Comparison of ENCODE assay signal across 9 mouse cellular contexts in genomic region chr8:126668657-126669025, GRCm38 (mm10).
DNase-seq lines count a peak whose midpoint lies in the region; ATAC-seq and TF ChIP-seq lines count a peak whose summit lies in the region.
"Had no signal": no experiment of that assay in that cellular context is flagged by ENCODE, and none has a peak within 500 bp of the region (broad histone marks: within the 10 kb centered on the region; RNA-seq: fewer than 3 reads in every experiment).

No protein-coding gene starts in this region.

- peak overlapping the region; percentile 49 for H3K9ac ChIP-seq in lung, embryonic 16.5 days (ENCODE audit: low read length)
- H3K9ac ChIP-seq in neural tube, embryonic 14.5 days (replicated peaks; ENCODE audit: low read depth, low read length): no peak overlapping the region
- H3K9ac ChIP-seq: liver, embryonic 15.5 days had no signal

- intact Hi-C loops in heart, postnatal 14 days (cut with DNase I): loop anchor here (1.0 to 5.0 kb wide), 5 partner anchors 68 to 249 kb away; no protein-coding TSS in a partner anchor

- H3K27ac ChIP-seq in lung, embryonic 16.5 days (ENCODE audit: low read length): peak overlapping the region; percentile 100
- H3K27ac ChIP-seq in neural tube, embryonic 14.5 days (ENCODE audit: low read depth, low read length): peak overlapping the region; percentile 95
- H3K27ac ChIP-seq: liver, embryonic 15.5 days had no signal

- TF ChIP-seq CTCF in lung, adult 2 months (IDR thresholded peaks at IDR 0.05; ENCODE audit: insufficient read depth, low read length): no peak

- no peak overlapping the region for H3K4me2 ChIP-seq in lung, embryonic 16.5 days (ENCODE audit: low read depth, low read length)
- H3K4me2 ChIP-seq in neural tube, embryonic 14.5 days (ENCODE audit: low read depth, low read length): no peak overlapping the region
- H3K4me2 ChIP-seq: liver, embryonic 15.5 days had no signal

- peak; percentile 73 to 81 for DNase-seq in cerebellum, postnatal 10 days
- DNase-seq in lung, adult 2 months: no peak
- peak; percentile 67 to 70 for DNase-seq in heart, postnatal 14 days
- DNase-seq in embryo, embryonic 10 days (ENCODE audit: low spot score): no peak

- no peaks in the 10 kb centered on the region for H3K36me3 ChIP-seq in lung, embryonic 16.5 days (ENCODE audit: control insufficient read depth, insufficient read depth, low read length)
- H3K36me3 ChIP-seq in neural tube, embryonic 14.5 days (ENCODE audit: control insufficient read depth, insufficient read depth, low read length): no peaks in the 10 kb centered on the region
- H3K36me3 ChIP-seq: liver, embryonic 15.5 days had no signal

- H3K9me3 ChIP-seq in lung, embryonic 16.5 days (ENCODE audit: control insufficient read depth, low read length): no peaks in the 10 kb centered on the region
- H3K9me3 ChIP-seq in neural tube, embryonic 14.5 days (ENCODE audit: control insufficient read depth, low read length): no peaks in the 10 kb centered on the region
- H3K9me3 ChIP-seq: liver, embryonic 15.5 days had no signal

- 65% methylated on average over 5 of the region's 5 CpGs for WGBS in lung, embryonic 16.5 days
- 71% methylated on average over 5 of the region's 5 CpGs for WGBS in lung, adult 2 months
- WGBS in neural tube, embryonic 14.5 days: 82% methylated on average over 5 of the region's 5 CpGs

- H3K4me3 ChIP-seq in lung, embryonic 16.5 days (ENCODE audit: low read length): no peak overlapping the region
- no peak overlapping the region for H3K4me3 ChIP-seq in lung, adult 2 months (replicated peaks; ENCODE audit: extremely low read depth, low read depth, low read length)
- H3K4me3 ChIP-seq in neural tube, embryonic 14.5 days (ENCODE audit: low read depth, low read length): no peak overlapping the region
- H3K4me3 ChIP-seq: liver, embryonic 15.5 days had no signal

- H3K27me3 ChIP-seq in lung, embryonic 16.5 days (ENCODE audit: control insufficient read depth, insufficient read depth, low read depth, low read length): no peaks in the 10 kb centered on the region
- no peaks in the 10 kb centered on the region for H3K27me3 ChIP-seq in neural tube, embryonic 14.5 days (ENCODE audit: control insufficient read depth, insufficient read depth, low read length)
- H3K27me3 ChIP-seq: liver, embryonic 15.5 days had no signal

- no peak for TF ChIP-seq POLR2A in lung, adult 2 months (IDR thresholded peaks at IDR 0.05; ENCODE audit: borderline replicate concordance, extremely low read depth, low read depth, low read length)

- ATAC-seq in cerebellum, adult (ENCODE audit: insufficient number of reproducible peaks, low FRiP score, low TSS enrichment): no peak
- ATAC-seq in lung, embryonic 16.5 days (ENCODE audit: low read depth): no peak
- no peak for ATAC-seq in neural tube, embryonic 14.5 days (ENCODE audit: low read depth)
- ATAC-seq in granulocyte monocyte progenitor cell, adult 5-6 weeks (replicated peaks; ENCODE audit: poor library complexity, severe bottlenecking): no peak

- H3K4me1 ChIP-seq in lung, embryonic 16.5 days (replicated peaks; ENCODE audit: control insufficient read depth, insufficient read depth, low read length): peaks cover 48% of the 10 kb centered on the region
- H3K4me1 ChIP-seq in lung, adult 2 months (ENCODE audit: control insufficient read depth, insufficient read depth, low read length): peaks cover 30% of the 10 kb centered on the region
- peaks cover 41% of the 10 kb centered on the region for H3K4me1 ChIP-seq in neural tube, embryonic 14.5 days (ENCODE audit: control insufficient read depth, insufficient read depth, low read length)

Comparison
In these comparisons a context has a peak if more than half of its experiments do, and no peak if none do; other contexts are left out.
1. DNase-seq: peak in cerebellum, postnatal 10 days (2 of 2) and heart, postnatal 14 days (2 of 2); none in lung, adult 2 months (single experiment) and embryo, embryonic 10 days (single experiment).